Mouse (Mus musculus): ENCODE measurements around the gene Notch4. TPM values are rescaled to one million over a fixed set of nuclear protein-coding genes. Genes with fewer than 3 reads are reported as not detected.

The Notch4 gene
- polyA plus RNA-seq, 1 experiment from 2014 or later = 10.0 TPM

- no peak for DNase-seq (ENCODE audit: low spot score)
- peak overlapping the region; percentile 96 for H3K4me3 ChIP-seq
- H3K27me3 ChIP-seq (ENCODE audit: low read depth, poor library complexity, severe bottlenecking) = no peaks in the 10 kb centered on the region
- H3K27ac ChIP-seq (replicated peaks) = peak overlapping the region; percentile 100
- peaks cover 98% of the 10 kb centered on the region for H3K4me1 ChIP-seq
- H3K9me3 ChIP-seq (replicated peaks) = no peaks in the 10 kb centered on the region
- WGBS = 65% methylated on average over 15 of the region's 15 CpGs
- peaks cover 18% of the 10 kb centered on the region for H3K36me3 ChIP-seq
Measured at GRCm38 (mm10) chr17:34590154-34590987, 26.3 kb downstream of the Notch4 start.

GRCm38 (mm10) chr17:34591029-34591993 lies 27.2 kb downstream of the Notch4 start, which contains the start of gene Pbx2:
Gene Pbx2 (plus strand): TSS chr17:34591266.
- Histone ChIP-seq H3K36me3 (peaks cover 28% of the 10 kb centered on the region), H3K4me1 (peaks cover 98% of the 10 kb centered on the region), H3K27me3 (ENCODE audit: low read depth, poor library complexity, severe bottlenecking) (no peaks in the 10 kb centered on the region), H3K27ac (replicated peaks) (peak within 1 kb of the TSS; percentile 100), H3K9me3 (replicated peaks) (no peaks in the 10 kb centered on the region), H3K4me3 (peak within 1 kb of the TSS; percentile 96)
- peak; percentile 74 for DNase-seq (ENCODE audit: low spot score)
- 3% methylated on average over 21 of the region's 21 CpGs for WGBS

GRCm38 (mm10) chr17:34591994-34592375 lies 27.9 kb downstream of the Notch4 start:
- peaks cover 98% of the 10 kb centered on the region for H3K4me1 ChIP-seq
- H3K27me3 ChIP-seq (ENCODE audit: low read depth, poor library complexity, severe bottlenecking) = no peaks in the 10 kb centered on the region
- peak; percentile 94 for DNase-seq (ENCODE audit: low spot score)
- H3K27ac ChIP-seq (replicated peaks) = peak overlapping the region; percentile 100
- 0% methylated on average over 32 of the region's 35 CpGs for WGBS
- peaks cover 32% of the 10 kb centered on the region for H3K36me3 ChIP-seq
- no peaks in the 10 kb centered on the region for H3K9me3 ChIP-seq (replicated peaks)
- H3K4me3 ChIP-seq = peak overlapping the region; percentile 96

GRCm38 (mm10) chr17:34592581-34593549 lies 28.8 kb downstream of the Notch4 start:
- Histone ChIP-seq H3K27ac (replicated peaks) (peak overlapping the region; percentile 100), H3K9me3 (replicated peaks) (no peaks in the 10 kb centered on the region), H3K4me1 (peaks cover 95% of the 10 kb centered on the region), H3K27me3 (ENCODE audit: low read depth, poor library complexity, severe bottlenecking) (no peaks in the 10 kb centered on the region), H3K36me3 (peaks cover 32% of the 10 kb centered on the region), H3K4me3 (peak overlapping the region; percentile 96)
- 3% methylated on average over 32 of the region's 32 CpGs for WGBS
- peak; percentile 62 for DNase-seq (ENCODE audit: low spot score)

- peak; percentile 46 for DNase-seq (ENCODE audit: low spot score)
- peak overlapping the region; percentile 100 for H3K27ac ChIP-seq (replicated peaks)
- no peaks in the 10 kb centered on the region for H3K9me3 ChIP-seq (replicated peaks)
- no peaks in the 10 kb centered on the region for H3K27me3 ChIP-seq (ENCODE audit: low read depth, poor library complexity, severe bottlenecking)
- H3K36me3 ChIP-seq = peaks cover 32% of the 10 kb centered on the region
- peak overlapping the region; percentile 96 for H3K4me3 ChIP-seq
- 58% methylated on average over 32 of the region's 34 CpGs for WGBS
- H3K4me1 ChIP-seq = peaks cover 95% of the 10 kb centered on the region
Measured at GRCm38 (mm10) chr17:34593752-34594525, 29.9 kb downstream of the Notch4 start.

GRCm38 (mm10) chr17:34596098-34596497 lies 32.0 kb downstream of the Notch4 start:
- H3K4me3 ChIP-seq = no peak overlapping the region
- no peak for DNase-seq (ENCODE audit: low spot score)
- no peaks in the 10 kb centered on the region for H3K27me3 ChIP-seq (ENCODE audit: low read depth, poor library complexity, severe bottlenecking)
- H3K36me3 ChIP-seq = peaks cover 47% of the 10 kb centered on the region
- peaks cover 78% of the 10 kb centered on the region for H3K4me1 ChIP-seq
- no peak overlapping the region for H3K27ac ChIP-seq (replicated peaks)
- 86% methylated on average over 8 of the region's 8 CpGs for WGBS
- H3K9me3 ChIP-seq (replicated peaks) = no peaks in the 10 kb centered on the region

- no peaks in the 10 kb centered on the region for H3K27me3 ChIP-seq (ENCODE audit: low read depth, poor library complexity, severe bottlenecking)
- H3K4me3 ChIP-seq = peak within 1 kb of the TSS; percentile 24
- WGBS = 26% methylated on average over 6 of the region's 6 CpGs
- H3K9me3 ChIP-seq (replicated peaks) = no peaks in the 10 kb centered on the region
- H3K27ac ChIP-seq (replicated peaks) = peak within 1 kb of the TSS; percentile 63
- peaks cover 76% of the 10 kb centered on the region for H3K4me1 ChIP-seq
- H3K36me3 ChIP-seq = peaks cover 58% of the 10 kb centered on the region
- DNase-seq (ENCODE audit: low spot score) = no peak
Measured at GRCm38 (mm10) chr17:34597566-34598095, 33.6 kb downstream of the Notch4 start, which contains the start of gene Ager. Gene Ager (plus strand): TSS chr17:34597862.

GRCm38 (mm10) chr17:34599891-34600290 lies 35.8 kb downstream of the Notch4 start:
- 78% methylated on average over 9 of the region's 9 CpGs for WGBS
- Histone ChIP-seq H3K27ac (replicated peaks) (0 out of 2 replicates have a peak overlapping the region, but pooled peaks have one; percentile 23), H3K36me3 (peaks cover 44% of the 10 kb centered on the region), H3K27me3 (ENCODE audit: low read depth, poor library complexity, severe bottlenecking) (no peaks in the 10 kb centered on the region), H3K9me3 (replicated peaks) (no peaks in the 10 kb centered on the region), H3K4me3 (peak overlapping the region; percentile 26; the same call in 1 of the 2 replicates), H3K4me1 (peaks cover 65% of the 10 kb centered on the region)
- DNase-seq (ENCODE audit: low spot score) = no peak

GRCm38 (mm10) chr17:34601796-34602195 lies 37.7 kb downstream of the Notch4 start:
- Histone ChIP-seq H3K4me1 (peaks cover 64% of the 10 kb centered on the region), H3K36me3 (peaks cover 26% of the 10 kb centered on the region), H3K27ac (replicated peaks) (0 out of 2 replicates have a peak overlapping the region, but pooled peaks have one; percentile 1), H3K9me3 (replicated peaks) (no peaks in the 10 kb centered on the region), H3K27me3 (ENCODE audit: low read depth, poor library complexity, severe bottlenecking) (no peaks in the 10 kb centered on the region), H3K4me3 (peak overlapping the region; percentile 98)
- WGBS = 91% methylated on average over 12 of the region's 12 CpGs
- DNase-seq (ENCODE audit: low spot score) = no peak

- H3K27ac ChIP-seq (replicated peaks) = peak within 1 kb of the TSS; percentile 94
- H3K27me3 ChIP-seq (ENCODE audit: low read depth, poor library complexity, severe bottlenecking) = no peaks in the 10 kb centered on the region
- peaks cover 37% of the 10 kb centered on the region for H3K36me3 ChIP-seq
- under 1% methylated on average over 30 of the region's 30 CpGs for WGBS
- H3K9me3 ChIP-seq (replicated peaks) = no peaks in the 10 kb centered on the region
- H3K4me3 ChIP-seq = peak within 1 kb of the TSS; percentile 98
- no peak for DNase-seq (ENCODE audit: low spot score)
- H3K4me1 ChIP-seq = peaks cover 62% of the 10 kb centered on the region
Measured at GRCm38 (mm10) chr17:34603375-34604060, 39.5 kb downstream of the Notch4 start, which contains the start of gene Rnf5. Gene Rnf5 (minus strand): TSS chr17:34603690.

All from midbrain, embryonic 10.5 days (tissue).